ENCODE assay signal across 12 mouse cellular contexts in the genomic region with DNA sequence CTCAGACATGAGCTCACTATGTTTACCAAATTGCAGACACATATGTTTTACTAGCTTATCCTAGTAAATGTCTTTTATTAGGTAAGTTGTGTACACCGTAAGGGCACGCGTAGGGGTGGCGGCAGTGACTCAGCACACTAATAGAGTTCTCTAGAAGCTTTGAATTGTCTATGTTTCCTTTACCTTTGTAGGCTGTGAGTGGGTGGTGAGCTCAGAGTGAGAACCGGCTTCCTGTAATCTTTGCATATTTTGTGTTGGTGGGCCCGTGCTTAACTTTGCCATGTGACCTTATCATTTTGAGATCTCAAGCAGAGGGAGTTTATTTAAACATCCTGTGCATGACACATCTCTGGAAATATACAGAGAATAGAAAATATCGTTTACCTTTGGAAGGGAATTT. TPM values are rescaled to one million over a fixed set of nuclear protein-coding genes. Genes with fewer than 3 reads are reported as not detected.
DNase-seq lines count a peak whose midpoint lies in the region; ATAC-seq lines count a peak whose summit lies in the region.
"Had no signal": no experiment of that assay in that cellular context is flagged by ENCODE, and none has a peak within 500 bp of the region (broad histone marks: within the 10 kb centered on the region; RNA-seq: fewer than 3 reads in every experiment).

No protein-coding gene starts in this region.

- ATAC-seq in activated CD4-positive, CD25-positive, alpha-beta regulatory T cell, adult 4 months, result peak; percentile 79
- no peak for ATAC-seq in monocyte, adult 5-6 weeks (replicated peaks; ENCODE audit: insufficient number of reproducible peaks, low FRiP score, low TSS enrichment, poor library complexity, severe bottlenecking)
- ATAC-seq: forebrain, embryonic 15.5 days; hindbrain, embryonic 16.5 days had no signal

- DNase-seq in lung, postnatal 10 days, result peak; percentile 29
- no peak for DNase-seq in lung, postnatal 25 days (ENCODE audit: low spot score)
- DNase-seq in left cerebral cortex, postnatal 36 days (ENCODE audit: low spot score in 2 of 2), result peak; percentile 23 to 35
- peak; percentile 38 for DNase-seq in thymus, postnatal 25 days
- no peak for DNase-seq in kidney, postnatal 4 days
- DNase-seq: adrenal gland, postnatal 14 days; heart, postnatal 14 days; liver, embryonic 13.5 days had no signal

- intact Hi-C loops in left cerebral cortex, postnatal 36 days (cut with DNase I), result loop anchor here (2.0 to 5.0 kb wide), 2 partner anchors 36 to 44 kb away; a partner anchor contains a TSS

RNA-seq across cellular contexts. Expression of a gene that starts 29.9 kb away (rescaled TPM):
- polyA plus RNA-seq in activated CD4-positive, CD25-positive, alpha-beta regulatory T cell, adult 4 months (2017; shearing (Covaris generic)), result 10 to 100 TPM; 23.3 to 26.5 TPM
- total RNA-seq in left cerebral cortex, postnatal 36 days (2021), result 10 to 100 TPM in 1 of 2 experiments, 1 to 10 TPM in 1; 6.4 to 13.5 TPM
- total RNA-seq in monocyte, adult 5-6 weeks (2017), result 9.1 to 26.5 TPM (median 10.0 TPM) in 3 replicates

RNA-seq across cellular contexts. Expression of a gene that starts 44.2 kb away (rescaled TPM):
- polyA plus RNA-seq in activated CD4-positive, CD25-positive, alpha-beta regulatory T cell, adult 4 months (2017; shearing (Covaris generic)), result 100 to 1,000 TPM; 119 to 137 TPM
- 100 to 1,000 TPM; 108 to 128 TPM for total RNA-seq in left cerebral cortex, postnatal 36 days (2021)
- 10.9 to 35.9 TPM (median 17.3 TPM) in 3 replicates for total RNA-seq in monocyte, adult 5-6 weeks (2017)

Comparison
In these comparisons a context has a peak if more than half of its experiments do, and no peak if none do; other contexts are left out.
1. DNase-seq: peak in lung, postnatal 10 days (single experiment), left cerebral cortex, postnatal 36 days (2 of 2) and thymus, postnatal 25 days (single experiment); none in lung, postnatal 25 days (single experiment) and kidney, postnatal 4 days (0 of 2).